Mouse (Mus musculus): ENCODE results near the gene Col5a1.

DNA sequence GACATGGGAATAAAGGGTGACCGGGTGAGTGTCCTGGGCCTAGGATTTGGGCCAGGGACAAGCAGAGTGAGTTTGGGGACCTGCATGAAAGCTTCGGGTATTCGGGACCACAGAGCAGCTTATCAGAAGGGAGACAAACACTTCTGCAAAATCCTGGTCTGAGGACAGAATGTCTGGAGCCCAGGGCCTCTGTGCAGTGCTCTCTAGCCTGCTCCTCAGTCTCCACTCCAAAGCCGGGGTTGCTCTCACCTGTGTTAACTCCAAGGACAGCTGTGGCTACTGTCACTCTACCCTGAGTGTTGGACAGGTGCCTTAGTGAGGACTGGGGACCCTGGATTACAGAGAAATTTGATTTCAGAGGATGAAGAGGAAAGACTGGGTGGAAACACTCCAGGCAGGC, 100.5 kb downstream of the Col5a1 start:
- no peak for TF ChIP-seq E2F4 (IDR thresholded peaks at IDR 0.05; ENCODE audit: insufficient read depth)
- TF ChIP-seq SRF (IDR thresholded peaks at IDR 0.05; ENCODE audit: control insufficient read depth, insufficient read length, low read depth): no peak
- no peak for TF ChIP-seq POLR2A (IDR thresholded peaks at IDR 0.05; ENCODE audit: insufficient read length, low read depth)
- TF ChIP-seq CEBPB (IDR thresholded peaks at IDR 0.05; ENCODE audit: insufficient read depth, poor library complexity, severe bottlenecking): no peak
- TF ChIP-seq TCF3 (IDR thresholded peaks at IDR 0.05; ENCODE audit: insufficient read length, low read depth): no peak
- no peak for TF ChIP-seq POLR2AphosphoS2 (IDR thresholded peaks at IDR 0.05; ENCODE audit: insufficient read length, low read depth)
- TF ChIP-seq TCF12 (IDR thresholded peaks at IDR 0.05; ENCODE audit: insufficient read depth, poor library complexity, severe bottlenecking): no peak
- no peak for TF ChIP-seq USF1 (IDR thresholded peaks at IDR 0.05; ENCODE audit: low read depth)

Measured in myocyte (in vitro differentiated cells).